Mouse (Mus musculus) Patski (cell line): ENCODE measurements at regions not wholly inside any gene's neighbourhood (a gene's known extent, or its start where the extent isn't known, plus 50 kb on each side); places are given as distances from the start of the nearest gene placed in this dataset.

Experiments used
- ATAC-seq: fragments of 100-300 bp; one replicate; pipeline ENCODE4 v1.8.0; 2021
- CTCF ChIA-PET: fragments of 350-600 bp; sonication (Branson Sonifier 250); formaldehyde crosslinking; loops from one replicate; lab custom pipeline; 2022; ENCODE audit warnings: inconsistent platforms; lab: Charles Lee
- POLR2A ChIA-PET: fragments of 350-600 bp; sonication (Branson Sonifier 250); formaldehyde crosslinking; loops from one replicate; lab custom pipeline; 2022; ENCODE audit warnings: antibody characterized with exemption, inconsistent platforms; lab: Charles Lee
- DNase-seq: peaks from one replicate; pipeline ENCODE4 v3.0.0-alpha.2; 2011; ENCODE audit warnings: low read depth, low spot score
- H3K27me3 ChIP-seq: fragments of 371-371 bp; one replicate; pipeline ENCODE4 v1.5.1; 2021
- CTCF ChIP-seq: fragments of 100-300 bp; IDR thresholded peaks from one replicate; pipeline ENCODE4 v1.5.1; 2021
- in situ Hi-C: fragments of 300-500 bp; cut with MboI; formaldehyde crosslinking; loops from 3 replicates; pipeline ENCODE4 v1.11.1; 2018; ENCODE audit warnings: low pct_unique_long_range_greater_than_20kb, mixed read lengths

- TF ChIP-seq CTCF = no peak
- DNase-seq (no peak), ATAC-seq (no peak)
- in situ Hi-C loops = no loop called here
- H3K27me3 ChIP-seq = no peaks in the 10 kb centered on the region
- POLR2A ChIA-PET = no interaction called here
- CTCF ChIA-PET = no interaction called here
These were observed 206.3 kb upstream of the Foxq1 start for GRCm38 (mm10) chr13:31349671-31350070.

GRCm38 (mm10) chr13:31351481-31351880 is 204.5 kb upstream of the Foxq1 start:
- TF ChIP-seq CTCF = no peak
- CTCF ChIA-PET = interaction anchor here (1.7 to 1.8 kb wide), 2 partner anchors 13 kb away, joined by 6 to 8 read pairs; no protein-coding TSS in a partner anchor
- DNase-seq (peak; percentile 58), ATAC-seq (no peak)
- H3K27me3 ChIP-seq = no peaks in the 10 kb centered on the region
- in situ Hi-C loops = no loop called here
- POLR2A ChIA-PET = no interaction called here

- CTCF ChIA-PET = interaction anchor here (1.8 kb wide), 2 partner anchors 12 to 24 kb away, joined by 5 to 8 read pairs; no protein-coding TSS in a partner anchor
- no peaks in the 10 kb centered on the region for H3K27me3 ChIP-seq
- DNase-seq = no peak
- no peak for ATAC-seq
- peak; percentile 56 for TF ChIP-seq CTCF
- POLR2A ChIA-PET = no interaction called here
- in situ Hi-C loops = no loop called here
These were observed 203.1 kb upstream of the Foxq1 start for GRCm38 (mm10) chr13:31352825-31353224.

GRCm38 (mm10) chr13:31359353-31359752 is 196.6 kb upstream of the Foxq1 start:
- TF ChIP-seq CTCF = no peak
- DNase-seq (no peak), ATAC-seq (no peak)
- ChIA-PET POLR2A (no interaction called here), CTCF (interaction anchor here (1.3 kb wide), 1 partner anchor 17 kb away, joined by 3 read pairs; no protein-coding TSS in a partner anchor)
- H3K27me3 ChIP-seq = no peaks in the 10 kb centered on the region
- in situ Hi-C loops = no loop called here

GRCm38 (mm10) chr13:31362386-31362785 is 193.5 kb upstream of the Foxq1 start:
- ChIA-PET CTCF (interaction anchor here (1.1 kb wide), 2 partner anchors 13 to 50 kb away, joined by 3 to 4 read pairs; no protein-coding TSS in a partner anchor), POLR2A (no interaction called here)
- no peaks in the 10 kb centered on the region for H3K27me3 ChIP-seq
- DNase-seq (no peak), ATAC-seq (no peak)
- in situ Hi-C loops = no loop called here
- TF ChIP-seq CTCF = no peak

GRCm38 (mm10) chr13:31364369-31364768 is 191.6 kb upstream of the Foxq1 start:
- ATAC-seq (no peak), DNase-seq (no peak)
- in situ Hi-C loops = no loop called here
- H3K27me3 ChIP-seq = no peaks in the 10 kb centered on the region
- ChIA-PET POLR2A (no interaction called here), CTCF (interaction anchor here (2.9 to 3.6 kb wide), 2 partner anchors 12 to 13 kb away, joined by 8 to 11 read pairs; no protein-coding TSS in a partner anchor)
- TF ChIP-seq CTCF = no peak

- in situ Hi-C loops = no loop called here
- no peak for TF ChIP-seq CTCF
- DNase-seq (no peak), ATAC-seq (no peak)
- H3K27me3 ChIP-seq = no peaks in the 10 kb centered on the region
- CTCF ChIA-PET = no interaction called here
- POLR2A ChIA-PET = no interaction called here
These were observed 188.7 kb upstream of the Foxq1 start for GRCm38 (mm10) chr13:31367226-31367625.

- in situ Hi-C loops = no loop called here
- no peak for DNase-seq
- H3K27me3 ChIP-seq = no peaks in the 10 kb centered on the region
- TF ChIP-seq CTCF = no peak
- CTCF ChIA-PET = no interaction called here
- POLR2A ChIA-PET = no interaction called here
- ATAC-seq = no peak
These were observed 186.8 kb upstream of the Foxq1 start for GRCm38 (mm10) chr13:31369182-31369581.

GRCm38 (mm10) chr13:31370873-31371272 is 185.1 kb upstream of the Foxq1 start:
- CTCF ChIA-PET = no interaction called here
- POLR2A ChIA-PET = no interaction called here
- TF ChIP-seq CTCF = no peak
- H3K27me3 ChIP-seq = no peaks in the 10 kb centered on the region
- peak; percentile 22 for DNase-seq
- in situ Hi-C loops = no loop called here
- ATAC-seq = no peak

GRCm38 (mm10) chr13:31374006-31374405 is 181.9 kb upstream of the Foxq1 start:
- no peak for ATAC-seq
- no peak for TF ChIP-seq CTCF
- H3K27me3 ChIP-seq = no peaks in the 10 kb centered on the region
- in situ Hi-C loops = no loop called here
- ChIA-PET CTCF (no interaction called here), POLR2A (no interaction called here)
- no peak for DNase-seq

GRCm38 (mm10) chr13:31393421-31394215 is 162.3 kb upstream of the Foxq1 start:
- ChIA-PET POLR2A (no interaction called here), CTCF (interaction anchor here (1.1 kb wide), 1 partner anchor 9 kb away, joined by 3 read pairs; no protein-coding TSS in a partner anchor)
- no peak for DNase-seq
- TF ChIP-seq CTCF = no peak
- ATAC-seq = no peak
- H3K27me3 ChIP-seq = no peaks in the 10 kb centered on the region
- in situ Hi-C loops = no loop called here
